Mouse (Mus musculus) midbrain, embryonic 13.5 days (tissue): ENCODE measurements at regions not wholly inside any gene's neighbourhood (a gene's known extent, or its start where the extent isn't known, plus 50 kb on each side); places are given as distances from the start of the nearest gene placed in this dataset. TPM values are rescaled to one million over a fixed set of nuclear protein-coding genes. Genes with fewer than 3 reads are reported as not detected.

ENCODE experiments used
- microRNA-seq: library from miRNA; unstranded; fragments of <30 nt; microRNA quantifications from one replicate; pipeline ENCODE4, GENCODE M21; 2016

Small RNA genes lying in the stretch of these regions (microRNA-seq; reads per million reads assigned to microRNA genes)
- not detected for gene Gm23189
